8 mouse cellular contexts compared by ENCODE assay signal in genomic region chr12:73964291-73965281, GRCm38 (mm10). TPM values are rescaled to one million over a fixed set of nuclear protein-coding genes. Genes with fewer than 3 reads are reported as not detected.
DNase-seq lines count a peak whose midpoint lies in the region; ATAC-seq and TF ChIP-seq lines count a peak whose summit lies in the region.

Snapc1 (plus strand) TSS chr12:73964481.

- no peaks in the 10 kb centered on the region for H3K9me3 ChIP-seq in E14TG2a.4 (ENCODE audit: low read length)
- no peaks in the 10 kb centered on the region for H3K9me3 ChIP-seq in forebrain, embryonic 12.5 days
- no peaks in the 10 kb centered on the region for H3K9me3 ChIP-seq in heart, postnatal 0 days (replicated peaks; ENCODE audit: control insufficient read depth, low read length)
- no peaks in the 10 kb centered on the region for H3K9me3 ChIP-seq in liver, embryonic 16.5 days (replicated peaks; ENCODE audit: control insufficient read depth, low read length)
- no peaks in the 10 kb centered on the region for H3K9me3 ChIP-seq in neural tube, embryonic 13.5 days

- peak; percentile 80 for TF ChIP-seq POLR2A in testis, adult 2 months (IDR thresholded peaks at IDR 0.05; ENCODE audit: control insufficient read depth, low read depth, low read length)

- H3K4me2 ChIP-seq in forebrain, embryonic 12.5 days: peak within 1 kb of the TSS; percentile 79
- peak within 1 kb of the TSS; percentile 69 for H3K4me2 ChIP-seq in heart, postnatal 0 days (ENCODE audit: low read depth, low read length)
- H3K4me2 ChIP-seq in liver, embryonic 16.5 days (ENCODE audit: low read depth, low read length): peak within 1 kb of the TSS; percentile 88
- H3K4me2 ChIP-seq in neural tube, embryonic 13.5 days: peak within 1 kb of the TSS; percentile 67

- TF ChIP-seq EP300 in heart, postnatal 0 days (IDR thresholded peaks at IDR 0.05; ENCODE audit: low read depth): no peak

- 2% methylated on average over 60 of the region's 60 CpGs for WGBS in forebrain, embryonic 12.5 days
- under 1% methylated on average over 60 of the region's 60 CpGs for WGBS in heart, postnatal 0 days
- under 1% methylated on average over 60 of the region's 60 CpGs for WGBS in liver, embryonic 16.5 days (ENCODE audit: insufficient replicate concordance)
- 2% methylated on average over 60 of the region's 60 CpGs for WGBS in neural tube, embryonic 13.5 days

- H3K4me3 ChIP-seq in E14TG2a.4 (replicated peaks; ENCODE audit: low read length): peak within 1 kb of the TSS; percentile 95
- peak within 1 kb of the TSS; percentile 74 for H3K4me3 ChIP-seq in forebrain, embryonic 12.5 days (replicated peaks)
- peak within 1 kb of the TSS; percentile 87 for H3K4me3 ChIP-seq in heart, postnatal 0 days (ENCODE audit: low read depth, low read length)
- H3K4me3 ChIP-seq in liver, embryonic 16.5 days (ENCODE audit: low read depth, low read length): peak within 1 kb of the TSS; percentile 79
- H3K4me3 ChIP-seq in neural tube, embryonic 13.5 days: peak within 1 kb of the TSS; percentile 89
- peak within 1 kb of the TSS; percentile 99 for H3K4me3 ChIP-seq in testis, adult 2 months (ENCODE audit: control insufficient read depth, low read depth, low read length)

- H3K27ac ChIP-seq in forebrain, embryonic 12.5 days: peak within 1 kb of the TSS; percentile 75
- H3K27ac ChIP-seq in heart, postnatal 0 days (ENCODE audit: low read depth): peak within 1 kb of the TSS; percentile 71
- H3K27ac ChIP-seq in liver, embryonic 16.5 days (ENCODE audit: low read length): no peak within 1 kb of the TSS
- H3K27ac ChIP-seq in neural tube, embryonic 13.5 days (replicated peaks): peak within 1 kb of the TSS; percentile 83
- H3K27ac ChIP-seq in testis, adult 2 months (ENCODE audit: control insufficient read depth, insufficient read depth, low read depth, low read length): peak within 1 kb of the TSS; percentile 82

- H3K4me1 ChIP-seq in E14TG2a.4 (replicated peaks; ENCODE audit: low read depth, low read length): peaks cover 17% of the 10 kb centered on the region
- peaks cover 10% of the 10 kb centered on the region for H3K4me1 ChIP-seq in forebrain, embryonic 12.5 days
- peaks cover 9% of the 10 kb centered on the region; the same call in 1 of the 2 replicates for H3K4me1 ChIP-seq in heart, postnatal 0 days (ENCODE audit: control insufficient read depth, insufficient read depth)
- peaks cover 2% of the 10 kb centered on the region for H3K4me1 ChIP-seq in liver, embryonic 16.5 days (ENCODE audit: control insufficient read depth, low read depth, low read length)
- H3K4me1 ChIP-seq in neural tube, embryonic 13.5 days (replicated peaks): peaks cover 21% of the 10 kb centered on the region
- peaks cover 2% of the 10 kb centered on the region; the same call in 1 of the 2 replicates for H3K4me1 ChIP-seq in testis, adult 2 months (ENCODE audit: control insufficient read depth, insufficient read depth, low read length)

- H3K9ac ChIP-seq in forebrain, embryonic 12.5 days: peak within 1 kb of the TSS; percentile 88
- peak within 1 kb of the TSS; percentile 70 for H3K9ac ChIP-seq in heart, postnatal 0 days (replicated peaks; ENCODE audit: low read depth, low read length)
- H3K9ac ChIP-seq in liver, embryonic 16.5 days (ENCODE audit: low read depth, low read length): peak within 1 kb of the TSS; percentile 74
- peak within 1 kb of the TSS; percentile 89 for H3K9ac ChIP-seq in neural tube, embryonic 13.5 days

- no peaks in the 10 kb centered on the region for H3K27me3 ChIP-seq in E14TG2a.4 (ENCODE audit: insufficient read depth, low read length)
- H3K27me3 ChIP-seq in forebrain, embryonic 12.5 days: 0 out of 2 replicates have a peak, but pooled peaks cover 11% of the 10 kb centered on the region
- no peaks in the 10 kb centered on the region for H3K27me3 ChIP-seq in heart, postnatal 0 days (ENCODE audit: control insufficient read depth, insufficient read depth, low read length)
- H3K27me3 ChIP-seq in liver, embryonic 16.5 days (ENCODE audit: control insufficient read depth, insufficient read depth, low read depth, low read length): no peaks in the 10 kb centered on the region
- H3K27me3 ChIP-seq in neural tube, embryonic 13.5 days: 0 out of 2 replicates have a peak, but pooled peaks cover 6% of the 10 kb centered on the region
- H3K27me3 ChIP-seq in testis, adult 2 months (ENCODE audit: control insufficient read depth, insufficient read depth, low read length): no peaks in the 10 kb centered on the region

- peaks cover 25% of the 10 kb centered on the region for H3K36me3 ChIP-seq in E14TG2a.4 (ENCODE audit: insufficient read depth, low read length)
- H3K36me3 ChIP-seq in forebrain, embryonic 12.5 days (replicated peaks): peaks cover 23% of the 10 kb centered on the region
- H3K36me3 ChIP-seq in heart, postnatal 0 days (replicated peaks; ENCODE audit: control insufficient read depth, insufficient read depth, low read length): peaks cover 20% of the 10 kb centered on the region
- H3K36me3 ChIP-seq in liver, embryonic 16.5 days (ENCODE audit: control insufficient read depth, insufficient read depth): peaks cover 10% of the 10 kb centered on the region
- H3K36me3 ChIP-seq in neural tube, embryonic 13.5 days: peaks cover 20% of the 10 kb centered on the region
- H3K36me3 ChIP-seq in testis, adult 2 months (ENCODE audit: control insufficient read depth, insufficient read depth, low read length): no peaks in the 10 kb centered on the region; the same call in 1 of the 2 replicates

- DNase-seq in c-Kit-positive CD71-positive TER-119-positive erythroid progenitor cells, embryonic 14.5 days (ENCODE audit: low spot score): peak; percentile 97
- DNase-seq in heart, postnatal 0 days (ENCODE audit: low spot score): peak; percentile 95
- DNase-seq in kidney, postnatal 4 days: peak; percentile 98

- peak; percentile 100 for ATAC-seq in forebrain, embryonic 12.5 days (ENCODE audit: low FRiP score)
- peak; percentile 100 for ATAC-seq in heart, postnatal 0 days (ENCODE audit: insufficient read depth, low read depth)
- ATAC-seq in liver, embryonic 16.5 days (ENCODE audit: low read depth): peak; percentile 100
- ATAC-seq in neural tube, embryonic 13.5 days (ENCODE audit: low read depth): peak; percentile 99

- TF ChIP-seq CTCF in E14TG2a.4 (conservative IDR thresholded peaks at IDR 0.05; ENCODE audit: low read length): no peak
- no peak for TF ChIP-seq CTCF in heart, postnatal 0 days (IDR thresholded peaks at IDR 0.05; ENCODE audit: low read depth)
- no peak for TF ChIP-seq CTCF in testis, adult 2 months (IDR thresholded peaks at IDR 0.05; ENCODE audit: control insufficient read depth, insufficient read depth, insufficient replicate concordance, low read depth, low read length)

RNA-seq across cellular contexts. Expression of gene Snapc1, which starts in this region (rescaled TPM):
- 29.6 and 29.9 TPM in 2 replicates for polyA plus RNA-seq in forebrain, embryonic 12.5 days (2016; fragmentation: Nextera tagmentation; extraction: Ambion mirVana)
- total RNA-seq in heart, postnatal 0 days (2014; rRNA removed; ENCODE audit: low replicate concordance): 2.1 and 4.1 TPM in 2 replicates
- polyA plus RNA-seq in heart, postnatal 0 days (2015; fragmentation: Nextera tagmentation; extraction: Ambion mirVana): 8.5 and 10.3 TPM in 2 replicates
- polyA plus RNA-seq in liver, embryonic 16.5 days (2015; fragmentation: Nextera tagmentation; extraction: Ambion mirVana): 4.5 and 5.0 TPM in 2 replicates
- 36.1 and 37.5 TPM in 2 replicates for polyA plus RNA-seq in neural tube, embryonic 13.5 days (2015; fragmentation: Nextera tagmentation; extraction: Ambion mirVana)
- polyA plus RNA-seq in testis, adult 2 months (2012; rRNA removed): 6.9 and 7.1 TPM in 2 replicates
